Mouse (Mus musculus) neutrophil, adult 59 days (primary cell): Measurements from ENCODE around the gene LTO1. TPM values are rescaled to one million over a fixed set of nuclear protein-coding genes. Genes with fewer than 3 reads are reported as not detected.

Source experiments
- total RNA-seq, 2 experiments: library from RNA; stranded (reverse); gene quantifications; 1 replicate in 1 of 2; 2 replicates in 1 of 2; pipeline ENCODE4 v1.2.4; 2023

LTO1 gene
- total RNA-seq, result 10 to 100 TPM; 26.6 to 31.2 TPM

DNA sequence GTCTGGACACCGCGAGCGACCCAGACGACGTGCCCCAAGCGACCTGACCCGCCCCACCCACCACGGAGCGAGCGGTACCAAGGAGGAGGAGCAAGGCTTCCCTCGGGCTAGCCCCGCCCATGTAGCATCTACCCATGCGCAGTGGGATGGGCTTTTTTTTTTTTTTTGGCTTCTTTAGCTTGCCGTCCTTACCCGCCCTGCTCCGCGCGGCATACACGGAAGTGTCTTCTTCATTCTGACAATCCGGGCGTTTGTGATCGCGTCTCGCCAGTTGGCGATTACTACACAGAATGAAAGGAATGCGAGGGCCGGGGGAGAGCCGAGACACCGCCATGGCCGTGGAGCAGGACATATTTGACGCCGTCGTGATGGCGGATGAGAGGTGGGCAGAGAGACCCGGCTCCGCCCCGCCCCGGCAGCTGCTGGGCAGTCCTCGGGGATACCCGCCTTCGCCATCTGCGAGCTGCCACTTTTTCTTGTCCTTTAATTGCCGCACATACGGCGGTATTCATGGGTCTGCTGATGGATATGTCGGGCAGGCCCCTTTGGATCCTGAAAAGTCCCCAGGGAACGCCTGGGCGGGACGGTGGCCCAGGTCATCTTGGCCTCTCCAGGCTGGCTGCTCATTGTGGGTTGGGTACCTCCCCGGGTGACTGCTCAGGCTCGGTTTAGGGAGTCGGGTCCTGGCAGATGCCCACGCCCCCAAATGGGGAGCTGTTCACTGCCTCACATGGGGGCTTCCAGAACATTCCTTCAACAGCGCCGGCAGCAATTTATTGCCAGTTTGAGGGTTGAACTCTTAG is at the start of gene LTO1:
LTO1 (plus strand) TSS at position 153 of the 803 bp plus-strand sequence.

DNA sequence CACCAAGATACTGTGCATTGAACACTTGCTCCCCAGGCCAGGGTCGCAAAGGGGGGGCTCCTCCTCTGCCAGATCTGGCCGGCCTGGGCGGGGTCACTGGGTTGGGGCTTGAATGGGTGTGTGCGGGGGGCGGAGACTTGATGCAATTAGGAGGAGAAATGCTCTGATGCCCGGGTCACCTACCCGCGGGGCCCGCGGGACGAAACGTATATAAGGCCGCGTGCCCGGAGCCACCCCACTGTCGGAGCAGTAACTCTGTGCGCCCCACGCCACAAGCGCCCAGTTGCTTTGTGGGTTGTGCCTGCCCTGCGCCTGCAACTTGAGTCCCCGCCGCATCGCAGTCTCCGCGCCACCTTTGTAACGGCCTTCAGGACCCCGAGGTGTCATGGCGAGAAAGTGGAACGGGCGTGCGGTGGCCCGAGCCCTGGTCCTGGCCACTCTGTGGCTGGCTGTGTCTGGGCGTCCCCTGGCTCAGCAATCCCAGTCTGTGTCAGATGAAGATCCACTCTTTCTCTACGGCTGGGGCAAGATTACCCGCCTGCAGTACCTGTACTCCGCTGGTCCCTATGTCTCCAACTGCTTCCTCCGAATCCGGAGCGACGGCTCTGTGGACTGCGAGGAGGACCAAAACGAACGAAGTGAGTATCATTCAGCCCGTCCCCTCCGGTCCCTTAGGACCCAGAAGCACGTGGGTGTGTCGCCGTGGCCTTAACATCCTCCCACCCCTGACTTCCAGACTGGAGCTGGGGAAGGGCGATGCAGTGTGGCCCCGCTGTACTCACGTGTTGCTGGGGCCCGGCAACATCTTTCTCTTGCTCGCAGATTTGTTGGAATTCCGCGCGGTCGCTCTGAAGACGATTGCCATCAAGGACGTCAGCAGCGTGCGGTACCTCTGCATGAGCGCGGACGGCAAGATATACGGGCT is 18.3 kb upstream of the LTO1 start, which contains the start of gene Fgf15:
Fgf15 (plus strand) TSS at position 238 of the 925 bp plus-strand sequence.

DNA sequence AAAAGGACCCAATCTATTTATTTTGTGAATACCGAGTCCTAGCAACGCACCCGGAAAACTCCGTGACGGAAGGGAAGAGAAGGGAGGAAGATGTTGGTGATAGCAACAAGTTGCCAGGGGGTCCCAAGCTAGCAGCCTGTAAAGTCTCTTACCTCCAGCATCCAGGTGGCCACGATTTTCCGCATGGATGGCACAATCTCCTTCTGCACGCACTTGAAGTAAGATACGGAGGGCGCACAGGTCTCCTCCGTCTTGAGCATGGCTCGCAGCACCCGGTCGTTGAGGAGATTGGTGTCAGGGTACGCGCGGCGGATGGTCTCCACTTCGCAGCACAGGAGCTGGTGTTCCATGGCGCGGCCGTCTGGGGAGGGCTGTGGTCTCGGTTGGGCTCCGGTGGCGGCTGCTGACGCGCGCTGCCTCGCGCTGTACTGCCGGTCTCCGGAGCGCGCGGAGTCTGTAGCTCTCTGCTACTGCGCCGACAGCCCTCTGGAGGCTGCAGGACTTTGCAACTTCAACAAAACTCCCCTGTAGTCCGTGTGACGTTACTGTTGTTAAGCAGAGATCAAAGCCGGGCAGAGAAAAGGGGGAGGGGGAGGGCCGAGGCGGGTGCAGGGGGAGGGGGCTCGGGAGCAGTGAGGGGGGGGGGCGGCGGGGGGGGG is 24.6 kb downstream of the LTO1 start, which contains the start of gene Ccnd1:
Ccnd1 (minus strand) TSS at position 582 of the 659 bp plus-strand sequence.

Other genes starting within 250 kb of the LTO1 start
- gene Ano1, start 163.1 kb upstream of the LTO1 start, total RNA-seq, result under 1 TPM in 1 of 2 experiments, not detected in 1; 0.13 TPM
- gene Fgf3, start 77.0 kb upstream of the LTO1 start, total RNA-seq, result under 1 TPM; 0.22 to 0.62 TPM
- gene Fgf4, start 67.7 kb upstream of the LTO1 start, total RNA-seq, result not detected
- gene Fgf15, start 18.6 kb upstream of the LTO1 start, total RNA-seq, result not detected
- gene Ccnd1, start 24.8 kb downstream of the LTO1 start, total RNA-seq, result 1 to 10 TPM; 1.0 to 1.2 TPM